Mouse (Mus musculus) v-Abl transformed pro-B cells (cell line): ENCODE data around the gene Ppp5c.

Experiments used
- in situ Hi-C, 2 experiments: fragments of 400-800 bp; cut with MboI; formaldehyde crosslinking; loops; one replicate each; pipeline ENCODE4 v1.15.1; 2025; ENCODE audit not compliant: unreplicated experiment in 2 of 2

Ppp5c gene

DNA sequence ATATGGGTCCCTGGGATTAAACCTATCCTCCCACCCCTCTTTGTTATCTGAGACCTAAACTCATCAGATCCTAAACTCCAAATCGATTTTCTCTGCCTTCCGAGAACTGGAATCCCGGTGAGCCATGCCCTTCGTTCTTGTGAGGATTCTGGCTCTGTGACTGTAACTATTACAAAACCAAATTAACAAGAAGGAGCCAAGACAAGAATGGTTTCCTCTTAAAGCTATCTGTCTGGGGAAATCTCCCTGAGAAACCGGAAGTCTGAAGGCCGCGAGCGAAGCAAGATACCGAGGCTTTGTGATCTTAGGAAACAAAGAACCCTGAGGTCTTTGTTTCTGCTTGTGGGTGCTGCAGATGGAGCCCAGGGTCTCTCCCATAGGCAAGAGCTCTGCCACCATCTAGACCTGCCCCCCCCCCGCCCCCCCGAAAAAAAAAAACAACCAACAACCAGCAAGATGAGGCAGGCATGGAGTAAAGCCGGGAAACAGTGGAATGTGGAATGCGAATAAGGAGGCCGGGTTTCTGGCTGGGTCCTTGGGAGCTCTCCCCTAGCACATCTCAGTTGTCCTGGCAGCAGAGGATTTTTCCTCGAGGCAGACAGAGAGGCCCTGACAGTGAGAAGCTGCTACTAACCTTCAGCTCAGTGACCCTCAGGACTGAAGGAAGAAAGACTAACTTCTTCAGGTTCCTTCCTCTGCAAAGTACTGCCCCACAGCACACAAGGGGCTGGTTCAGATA, 37.5 kb downstream of the Ppp5c start:
- in situ Hi-C loops: loop anchor here in 1 of 2 experiments (10.0 kb wide), 1 partner anchor 55 kb away; no protein-coding TSS in a partner anchor

DNA sequence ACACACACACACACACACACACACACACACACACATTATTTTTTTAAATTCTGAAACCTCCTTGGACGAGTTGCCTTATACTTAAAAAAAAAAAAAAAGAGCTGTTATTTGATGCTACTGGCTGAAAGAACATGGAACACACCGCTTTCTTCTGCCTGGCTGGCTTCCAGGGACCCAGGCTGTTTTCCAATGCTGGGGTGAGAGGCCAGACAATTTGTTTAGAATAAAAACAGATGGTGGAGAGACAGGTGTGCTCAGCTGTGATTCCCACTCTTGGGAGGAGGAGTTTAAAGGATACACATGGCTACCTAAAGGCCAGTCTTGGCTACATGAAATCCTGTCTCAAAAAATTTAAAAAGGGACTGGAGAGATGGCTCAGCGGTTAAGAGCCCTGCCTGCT, 39.3 kb downstream of the Ppp5c start:
- in situ Hi-C loops: no loop called here

DNA sequence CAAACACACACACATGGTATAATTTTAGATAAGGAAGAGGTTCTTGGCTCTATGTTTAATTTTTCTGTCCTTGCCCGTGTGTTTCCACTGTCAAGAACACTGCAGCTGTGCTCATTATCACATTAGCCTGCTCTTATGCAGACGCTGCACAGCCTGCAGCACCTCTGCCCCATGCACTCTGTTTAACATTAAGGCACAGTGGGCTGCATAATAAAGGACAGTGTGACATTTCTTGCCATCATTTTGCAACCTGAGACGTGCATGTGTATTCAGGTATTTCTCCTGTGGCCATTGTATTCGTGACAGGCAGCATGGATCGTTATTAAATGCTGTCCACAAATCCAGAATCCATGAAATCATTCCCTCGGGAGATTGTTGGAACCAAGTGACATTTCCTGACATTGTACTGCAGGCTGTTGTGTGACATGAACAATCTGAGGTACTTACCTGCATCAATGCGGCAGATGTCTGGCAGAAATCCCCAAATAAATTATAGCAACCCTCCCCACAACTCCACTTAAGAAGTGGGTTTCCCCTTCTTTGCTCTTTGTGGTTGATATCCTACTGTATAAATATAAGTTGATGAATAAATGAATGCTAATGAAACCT, 40.1 kb downstream of the Ppp5c start:
- in situ Hi-C loops: no loop called here

- in situ Hi-C loops: no loop called here
Observed at GRCm38 (mm10) chr7:16982859-16983568, 44.7 kb downstream of the Ppp5c start, which contains the start of gene Gm42372. Gene Gm42372, plus strand, starts transcription at chr7:16983086.

DNA sequence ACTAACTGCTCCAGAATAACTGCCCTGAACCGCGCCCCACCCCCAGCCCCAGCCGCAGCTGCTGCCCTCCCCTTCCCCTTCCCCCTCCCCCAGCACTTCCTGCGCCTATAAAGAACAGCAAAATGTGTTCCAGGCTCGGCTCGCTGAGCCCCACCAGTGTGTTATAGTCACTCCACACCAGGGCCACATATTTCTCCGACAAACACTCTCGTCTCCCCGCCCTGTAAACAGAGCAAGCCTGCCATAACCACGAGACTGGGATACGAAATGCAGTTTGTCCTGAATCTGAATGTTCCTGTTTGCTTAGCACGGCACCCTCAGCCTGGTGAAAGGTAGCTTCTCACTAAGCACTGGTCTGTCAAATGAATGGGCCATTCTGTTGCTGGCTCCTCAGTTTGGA, 47.4 kb downstream of the Ppp5c start:
- in situ Hi-C loops: no loop called here

- in situ Hi-C loops: no loop called here
Observed at GRCm38 (mm10) chr7:16978593-16978992, 49.1 kb downstream of the Ppp5c start.

DNA sequence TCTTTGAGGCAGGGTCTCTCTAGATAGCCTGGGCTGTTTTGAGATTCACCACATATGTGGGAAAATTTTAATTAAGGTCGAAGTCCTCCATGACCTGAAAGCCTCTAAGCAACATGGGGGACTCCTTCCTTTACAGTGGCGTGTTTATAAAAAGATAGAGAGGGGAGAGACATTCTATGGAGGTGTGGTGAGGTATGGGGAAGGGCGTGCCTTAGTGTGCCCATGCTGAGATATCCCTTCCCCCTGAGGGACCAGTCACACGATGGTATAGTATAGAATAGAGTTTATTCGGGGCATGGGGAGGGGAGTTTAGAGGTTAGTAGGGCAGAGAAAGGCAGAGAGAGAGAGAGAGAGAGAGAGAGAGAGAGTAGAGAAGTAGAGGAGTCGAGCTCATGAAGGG, 49.6 kb downstream of the Ppp5c start:
- in situ Hi-C loops: no loop called here

GRCm38 (mm10) chr7:16976298-16976697, 51.4 kb downstream of the Ppp5c start:
- in situ Hi-C loops: no loop called here

- in situ Hi-C loops: loop anchor here in 1 of 2 experiments (25.0 kb wide), 1 partner anchor 1713 kb away; the partner anchor contains the start of gene Psg20
Observed at GRCm38 (mm10) chr7:16974018-16974417, 53.7 kb downstream of the Ppp5c start.

DNA sequence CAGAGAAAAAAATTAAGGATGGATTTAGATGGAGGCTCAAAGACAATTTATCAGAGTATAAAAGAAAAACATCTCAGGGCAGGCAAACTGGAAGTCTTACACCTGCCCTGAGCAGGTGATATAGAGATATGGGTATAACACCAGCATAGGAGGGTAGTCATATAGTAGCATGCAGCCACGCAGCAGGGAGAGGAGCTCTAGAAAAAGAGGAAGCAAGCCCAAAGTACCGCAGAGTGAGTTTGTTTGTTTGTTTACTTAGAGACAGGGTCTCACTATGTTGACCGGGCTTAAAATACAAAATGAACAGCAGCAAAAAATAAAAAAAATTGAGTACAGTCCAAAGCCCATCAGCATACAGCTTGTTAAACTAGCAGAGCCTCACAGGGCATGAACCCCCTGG, 56.6 kb downstream of the Ppp5c start:
- in situ Hi-C loops: loop anchor here in 1 of 2 experiments (25.0 kb wide), 1 partner anchor 1716 kb away; the partner anchor contains the start of gene Psg20

GRCm38 (mm10) chr7:16968414-16968813, 59.3 kb downstream of the Ppp5c start:
- in situ Hi-C loops: loop anchor here in 1 of 2 experiments (25.0 kb wide), 1 partner anchor 1719 kb away; the partner anchor contains the start of gene Psg20

DNA sequence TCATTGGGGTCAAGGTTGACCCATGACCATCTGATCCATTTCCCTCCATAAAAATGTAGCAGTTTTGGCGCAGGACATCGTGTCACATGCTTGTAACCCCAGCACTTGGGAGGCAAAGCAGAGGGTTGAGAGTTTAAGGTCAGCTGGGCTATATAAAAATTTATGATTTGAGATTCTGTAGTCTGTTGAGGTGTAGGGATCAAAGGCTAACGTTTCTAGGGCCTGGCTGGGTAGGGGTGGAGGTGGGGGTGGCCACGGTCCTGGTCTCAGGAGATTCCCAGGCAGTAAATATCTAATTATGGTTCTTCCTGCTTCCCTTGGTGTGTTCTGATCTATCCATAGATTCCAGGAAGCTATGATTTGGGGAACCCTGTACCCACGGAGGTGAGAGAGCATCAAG, 66.0 kb downstream of the Ppp5c start:
- in situ Hi-C loops: loop anchor here in 1 of 2 experiments (25.0 kb wide), 1 partner anchor 1726 kb away; the partner anchor contains the start of gene Psg20

GRCm38 (mm10) chr7:16959539-16960187, 68.1 kb downstream of the Ppp5c start, which contains the start of gene Pnmal1:
Gene Pnmal1, plus strand, starts transcription at chr7:16959679.
- in situ Hi-C loops: loop anchor here in 1 of 2 experiments (25.0 kb wide), 1 partner anchor 1728 kb away; the partner anchor contains the start of gene Psg20

- in situ Hi-C loops: loop anchor here in 1 of 2 experiments (25.0 kb wide), 1 partner anchor 1731 kb away; the partner anchor contains the start of gene Psg20
Observed at GRCm38 (mm10) chr7:16956410-16957265, 71.1 kb downstream of the Ppp5c start.

DNA sequence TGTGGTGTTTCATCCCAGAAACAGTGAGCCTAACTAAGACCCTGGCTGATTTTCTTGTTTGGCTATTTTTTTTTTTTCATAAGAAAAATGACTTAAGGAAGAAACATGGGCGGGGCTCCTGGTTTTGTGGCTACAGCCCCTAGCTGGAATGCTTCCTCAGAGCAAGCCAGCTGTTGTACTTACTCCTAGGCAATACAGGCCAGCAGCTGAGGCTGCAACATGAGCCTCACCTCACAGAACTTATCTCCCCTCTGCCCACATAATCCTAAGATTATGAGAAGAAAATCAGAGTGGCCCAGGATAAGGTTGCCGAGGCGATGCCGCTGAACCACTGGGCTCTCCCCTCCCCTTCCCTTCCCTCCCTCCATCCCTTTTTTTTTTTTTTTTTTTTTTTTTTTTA, 72.0 kb downstream of the Ppp5c start:
- in situ Hi-C loops: loop anchor here in 1 of 2 experiments (25.0 kb wide), 1 partner anchor 1732 kb away; the partner anchor contains the start of gene Psg20
